Mouse (Mus musculus): ENCODE results near the gene Ccm2l. TPM values are rescaled to one million over a fixed set of nuclear protein-coding genes. Genes with fewer than 3 reads are reported as not detected.
A peak's percentile ranks its signal among the peaks of the same experiment; 100 is the strongest.

Ccm2l gene
- polyA plus RNA-seq, 1 experiment from 2014 or later = not detected

DNA sequence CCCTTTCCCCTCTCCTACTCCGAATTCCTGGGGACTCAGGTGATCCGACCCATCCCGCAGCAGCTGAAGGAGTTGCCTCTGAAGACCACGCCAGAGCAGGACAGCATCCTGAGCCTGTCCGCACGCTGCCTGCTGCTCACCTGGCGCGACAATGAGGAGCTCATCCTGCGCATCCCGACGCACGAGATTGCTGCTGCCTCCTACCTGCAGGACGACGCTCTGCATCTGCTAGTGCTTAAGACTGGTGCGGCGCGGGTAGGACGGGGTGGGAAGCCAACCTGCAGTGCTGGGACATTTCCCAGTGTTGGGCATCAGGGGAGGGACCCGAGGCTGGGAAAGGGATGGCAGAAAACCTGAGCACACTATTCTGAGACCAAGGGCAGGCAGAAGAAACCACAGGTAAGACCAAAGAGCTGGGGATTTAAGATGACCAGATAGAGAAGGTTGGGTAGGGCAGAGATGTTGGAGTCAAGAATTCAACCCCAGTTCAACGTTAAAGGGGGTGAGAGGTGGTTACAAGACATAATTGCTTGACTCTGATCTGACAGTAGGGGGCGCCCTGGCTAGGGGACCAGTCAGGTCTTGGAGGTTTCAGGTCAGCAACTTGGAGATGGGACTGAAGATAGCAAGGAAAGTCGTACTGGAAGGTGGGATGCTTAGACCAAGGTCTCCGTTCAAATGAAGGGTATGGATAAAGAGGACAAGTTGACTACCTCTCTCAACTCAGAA lies 5.2 kb downstream of the Ccm2l start:
- Histone ChIP-seq H3K79me2 (ENCODE audit: inconsistent target) (no peaks in the 10 kb centered on the region), H3K4me3 (ENCODE audit: inconsistent target) (no peak overlapping the region), H3K27ac (no peak overlapping the region), H3K36me3 (ENCODE audit: inconsistent target) (no peaks in the 10 kb centered on the region)
- 90% methylated on average over 23 of the region's 23 CpGs for WGBS (ENCODE audit: missing documents)

DNA sequence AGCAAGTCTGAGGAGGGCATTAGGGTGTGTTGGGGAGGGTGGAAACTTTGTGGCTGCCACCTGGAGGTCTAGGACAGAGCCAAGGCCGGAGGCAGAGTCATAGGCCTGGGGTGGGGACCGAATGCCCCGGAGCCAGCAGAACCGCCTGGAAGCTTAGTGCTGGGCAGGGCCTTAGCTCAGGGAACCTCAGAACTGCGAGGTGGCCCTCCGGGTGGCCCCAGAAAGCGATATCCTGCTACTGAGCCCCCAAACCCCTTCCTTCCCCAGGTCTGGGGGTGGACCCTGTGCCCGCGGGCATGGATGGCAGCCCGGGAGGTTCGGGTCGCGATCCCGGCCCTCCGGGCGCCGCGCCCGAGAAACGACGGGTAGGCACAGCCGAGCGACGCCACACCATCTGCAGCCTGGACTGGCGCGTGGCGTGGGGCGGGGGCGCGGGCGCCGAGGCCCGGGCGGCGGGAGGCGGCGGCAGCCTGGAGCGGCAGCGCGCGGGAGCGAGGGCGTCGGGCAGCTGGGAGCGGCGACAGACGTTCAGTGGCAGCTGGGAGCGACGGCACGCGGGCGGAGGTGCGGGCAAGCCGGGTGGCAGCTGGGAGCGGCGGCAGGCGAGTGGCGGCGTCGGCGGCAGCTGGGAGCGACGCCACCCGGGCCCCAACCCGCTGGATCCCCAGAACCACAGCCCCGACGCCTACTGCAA lies 5.9 kb downstream of the Ccm2l start:
- H3K4me3 ChIP-seq (ENCODE audit: inconsistent target) = no peak overlapping the region
- H3K79me2 ChIP-seq (ENCODE audit: inconsistent target) = no peaks in the 10 kb centered on the region
- 96% methylated on average over 34 of the region's 67 CpGs for WGBS (ENCODE audit: missing documents)
- H3K36me3 ChIP-seq (ENCODE audit: inconsistent target) = no peaks in the 10 kb centered on the region
- H3K27ac ChIP-seq = no peak overlapping the region

DNA sequence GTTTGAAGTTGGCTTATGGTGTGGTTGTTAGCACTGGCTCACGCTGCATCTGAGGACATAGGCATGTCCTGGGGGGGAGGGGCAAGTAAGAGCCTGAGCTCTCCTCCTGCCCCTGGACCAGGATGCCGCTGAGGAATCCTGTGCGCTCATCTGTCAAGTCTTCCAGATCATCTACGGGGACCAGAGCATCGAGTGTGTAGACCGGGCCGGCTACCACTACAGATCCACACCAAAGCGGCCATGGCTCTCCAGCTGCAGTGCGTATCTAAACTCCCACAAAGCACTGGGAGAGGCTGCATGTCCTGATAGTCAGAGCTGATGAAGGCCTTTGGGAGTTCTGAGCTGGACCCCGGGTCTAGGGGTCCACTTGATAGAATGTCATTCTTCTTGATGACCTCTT lies 8.9 kb downstream of the Ccm2l start:
- Histone ChIP-seq H3K4me3 (ENCODE audit: inconsistent target) (no peak overlapping the region), H3K27ac (no peak overlapping the region), H3K36me3 (ENCODE audit: inconsistent target) (no peaks in the 10 kb centered on the region), H3K79me2 (ENCODE audit: inconsistent target) (no peaks in the 10 kb centered on the region)
- WGBS (ENCODE audit: missing documents) = 95% methylated on average over 10 of the region's 10 CpGs

DNA sequence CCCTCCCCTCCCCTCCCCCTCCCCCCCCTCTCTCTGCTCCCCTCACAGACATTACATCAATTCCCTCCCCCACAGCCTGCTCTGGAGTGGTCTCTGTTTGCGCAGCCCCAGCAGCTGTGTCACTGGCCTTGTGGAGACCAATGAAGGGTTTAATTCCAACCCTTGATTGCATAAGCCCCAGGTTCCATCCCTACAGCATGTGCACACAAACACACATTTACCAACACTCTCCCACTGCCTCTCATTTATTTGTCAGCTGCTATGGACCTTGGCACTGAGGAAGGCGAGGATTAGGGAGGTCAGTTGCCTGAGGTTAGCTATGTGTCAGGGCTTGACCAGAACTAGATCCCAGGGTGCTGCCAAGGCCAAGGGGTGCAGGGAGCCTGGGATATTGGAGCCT lies 10.2 kb downstream of the Ccm2l start:
- Histone ChIP-seq H3K27ac (no peak overlapping the region), H3K4me3 (ENCODE audit: inconsistent target) (no peak overlapping the region), H3K79me2 (ENCODE audit: inconsistent target) (no peaks in the 10 kb centered on the region), H3K36me3 (ENCODE audit: inconsistent target) (no peaks in the 10 kb centered on the region)
- WGBS (ENCODE audit: missing documents) = 47% methylated on average over 2 of the region's 2 CpGs

DNA sequence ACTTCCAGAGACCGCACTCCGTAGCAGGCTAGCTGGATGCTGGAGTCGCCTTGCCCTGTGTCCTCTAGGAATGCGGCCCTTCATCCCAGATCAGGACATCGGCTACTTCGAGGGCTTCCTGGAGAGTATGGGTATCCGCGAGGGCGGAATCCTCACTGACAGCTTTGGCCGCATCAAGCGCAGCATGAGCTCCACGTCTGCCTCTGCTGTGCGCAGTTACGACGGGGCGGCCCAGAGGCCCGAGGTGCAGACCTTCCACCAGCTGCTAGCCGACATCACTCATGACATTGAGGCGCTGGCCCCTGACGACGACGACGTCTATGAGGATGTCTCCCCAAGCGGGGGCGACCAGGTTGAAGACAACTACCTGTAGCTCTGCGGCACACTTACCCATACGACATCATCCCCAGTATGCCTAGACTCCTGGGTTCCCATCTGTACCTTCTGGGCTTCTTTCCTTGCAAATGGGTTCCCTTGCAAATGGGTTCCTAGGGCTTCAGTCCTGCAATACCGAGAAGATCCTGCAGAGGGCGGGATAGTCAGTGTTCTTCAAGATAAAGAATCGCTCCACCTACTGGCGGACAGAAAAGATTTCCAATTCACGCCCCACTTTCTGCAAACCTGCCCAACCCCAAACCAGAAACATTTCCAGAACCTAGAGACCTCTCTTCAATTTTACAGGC lies 15.2 kb downstream of the Ccm2l start:
- H3K27ac ChIP-seq = no peak overlapping the region
- no peak overlapping the region for H3K4me3 ChIP-seq (ENCODE audit: inconsistent target)
- WGBS (ENCODE audit: missing documents) = 71% methylated on average over 32 of the region's 32 CpGs
- no peaks in the 10 kb centered on the region for H3K79me2 ChIP-seq (ENCODE audit: inconsistent target)
- no peaks in the 10 kb centered on the region for H3K36me3 ChIP-seq (ENCODE audit: inconsistent target)

DNA sequence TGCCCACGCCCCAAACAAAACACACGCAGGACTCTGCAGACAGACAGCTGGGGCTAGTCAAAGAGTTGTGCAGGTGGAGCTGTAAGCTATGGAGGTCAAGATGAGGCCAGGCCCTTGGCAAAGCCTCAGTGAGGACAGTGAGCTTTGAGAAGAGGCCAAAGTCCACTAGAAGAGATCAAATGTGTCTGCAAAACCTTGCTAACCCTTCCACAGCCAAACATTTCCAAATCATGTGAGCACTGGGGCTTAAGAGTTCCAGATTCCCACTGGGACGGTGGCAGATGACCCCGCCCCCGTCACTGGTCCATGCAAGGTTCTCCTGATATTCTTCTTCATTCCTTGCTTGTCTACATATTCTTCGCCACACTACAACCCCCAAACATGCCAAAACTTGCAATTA lies 16.1 kb downstream of the Ccm2l start:
- H3K79me2 ChIP-seq (ENCODE audit: inconsistent target) = no peaks in the 10 kb centered on the region
- H3K27ac ChIP-seq = no peak overlapping the region
- 55% methylated on average over 3 of the region's 6 CpGs for WGBS (ENCODE audit: missing documents)
- H3K36me3 ChIP-seq (ENCODE audit: inconsistent target) = no peaks in the 10 kb centered on the region
- H3K4me3 ChIP-seq (ENCODE audit: inconsistent target) = no peak overlapping the region

DNA sequence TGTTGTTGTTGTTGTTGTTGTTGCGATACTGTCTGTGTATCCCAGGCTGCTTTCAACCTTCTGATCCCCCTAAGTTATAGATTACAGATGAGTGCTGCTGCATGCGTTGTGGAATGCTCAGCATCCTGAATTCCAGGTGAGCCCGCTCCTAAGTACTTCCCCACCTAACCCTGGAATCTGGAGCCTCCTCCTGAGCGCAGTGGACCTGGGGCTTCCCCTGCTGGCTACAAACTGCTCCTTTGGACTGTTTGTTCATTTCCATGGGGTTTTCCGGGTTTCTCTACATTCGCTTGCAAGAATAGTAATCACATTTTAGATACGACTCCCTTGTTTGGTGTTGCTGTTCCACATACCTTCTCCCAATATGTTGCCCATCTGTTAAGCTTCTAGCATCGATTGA lies 17.5 kb downstream of the Ccm2l start:
- 95% methylated on average over 8 of the region's 8 CpGs for WGBS (ENCODE audit: missing documents)
- H3K27ac ChIP-seq = peak overlapping the region; percentile 88
- no peaks in the 10 kb centered on the region for H3K36me3 ChIP-seq (ENCODE audit: inconsistent target)
- H3K79me2 ChIP-seq (ENCODE audit: inconsistent target) = no peaks in the 10 kb centered on the region
- H3K4me3 ChIP-seq (ENCODE audit: inconsistent target) = no peak overlapping the region

DNA sequence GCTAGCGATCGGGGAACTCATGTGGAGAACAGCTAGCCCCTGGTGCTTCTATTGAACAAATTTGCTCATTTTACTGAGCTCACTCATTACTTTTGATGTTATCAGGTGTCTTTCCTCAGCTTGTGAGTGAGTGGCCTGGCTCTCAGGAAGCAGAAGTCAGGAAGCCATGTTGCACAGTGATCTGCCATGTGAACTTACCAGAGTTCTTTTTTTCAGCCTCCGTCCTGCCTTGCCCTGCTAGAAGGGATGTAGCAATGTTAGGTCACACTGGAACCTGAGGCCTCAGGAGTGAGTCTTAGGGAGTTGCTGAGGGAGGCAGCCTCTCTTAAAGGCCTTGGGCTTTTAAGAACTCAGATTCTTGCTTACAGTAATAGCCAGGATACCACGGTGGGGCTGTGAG lies 18.1 kb downstream of the Ccm2l start:
- H3K4me3 ChIP-seq (ENCODE audit: inconsistent target) = no peak overlapping the region
- no peaks in the 10 kb centered on the region for H3K79me2 ChIP-seq (ENCODE audit: inconsistent target)
- WGBS (ENCODE audit: missing documents) = 60% methylated on average over 4 of the region's 4 CpGs
- H3K27ac ChIP-seq = peak overlapping the region; percentile 88
- H3K36me3 ChIP-seq (ENCODE audit: inconsistent target) = no peaks in the 10 kb centered on the region

DNA sequence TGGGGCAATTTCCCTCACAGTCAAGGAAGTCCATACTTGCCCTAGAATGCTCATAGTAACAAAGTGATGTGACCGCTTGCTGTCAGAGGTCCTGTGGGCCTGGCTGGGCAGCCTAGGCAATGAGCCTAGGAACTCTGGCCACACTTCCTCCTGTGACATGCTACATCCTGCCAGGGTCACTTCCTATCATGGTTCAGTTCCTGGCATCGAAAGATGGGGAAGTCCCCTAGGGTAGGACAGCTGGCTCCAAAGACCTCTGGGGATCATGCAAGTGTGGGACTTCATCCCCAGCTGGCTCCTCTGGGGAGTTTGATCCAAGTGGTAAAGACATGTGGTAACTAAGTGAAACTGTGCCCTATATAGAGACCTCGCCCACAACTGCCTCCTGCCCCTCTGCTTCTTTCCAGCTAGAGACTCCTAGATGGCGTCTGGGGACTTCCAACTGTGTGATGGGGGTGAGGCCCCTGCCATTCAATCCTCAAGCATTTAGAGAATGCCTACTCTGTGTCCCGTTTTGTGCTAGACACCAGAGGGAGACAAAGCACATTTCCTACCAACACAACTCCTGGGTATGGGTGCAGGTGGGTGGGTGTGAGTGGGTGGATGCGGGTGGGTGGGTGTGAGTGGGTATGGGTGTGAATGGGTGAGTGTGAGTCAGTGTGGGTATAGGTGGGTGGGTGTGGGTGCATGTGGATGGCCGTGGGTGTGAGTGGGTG lies 18.7 kb downstream of the Ccm2l start:
- 23% methylated on average over 5 of the region's 7 CpGs for WGBS (ENCODE audit: missing documents)
- H3K4me3 ChIP-seq (ENCODE audit: inconsistent target) = no peak overlapping the region
- no peaks in the 10 kb centered on the region for H3K36me3 ChIP-seq (ENCODE audit: inconsistent target)
- H3K27ac ChIP-seq = peak overlapping the region; percentile 88
- H3K79me2 ChIP-seq (ENCODE audit: inconsistent target) = no peaks in the 10 kb centered on the region

DNA sequence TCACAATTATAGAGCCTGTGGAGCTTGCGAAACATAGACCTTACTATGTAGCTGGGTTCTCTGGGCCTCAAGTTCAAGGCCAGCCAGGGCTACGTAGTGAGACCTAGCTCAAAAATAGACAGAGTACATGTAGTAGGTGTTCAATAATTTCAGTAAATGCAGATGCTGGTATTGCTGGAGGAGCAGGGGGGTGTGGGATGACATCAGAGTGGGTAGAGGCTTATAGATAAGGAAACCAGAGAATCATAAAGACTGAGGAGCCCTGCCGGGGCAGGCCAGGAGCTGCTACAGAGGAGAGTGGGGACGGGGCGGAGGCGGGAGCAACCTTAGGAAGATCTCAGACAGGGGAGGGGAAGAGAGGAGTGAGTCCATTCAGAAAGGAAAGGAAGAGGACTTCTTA lies 19.8 kb downstream of the Ccm2l start:
- H3K79me2 ChIP-seq (ENCODE audit: inconsistent target) = no peaks in the 10 kb centered on the region
- H3K4me3 ChIP-seq (ENCODE audit: inconsistent target) = no peak overlapping the region
- H3K36me3 ChIP-seq (ENCODE audit: inconsistent target) = no peaks in the 10 kb centered on the region
- WGBS (ENCODE audit: missing documents) = 97% methylated on average over 6 of the region's 6 CpGs
- H3K27ac ChIP-seq = no peak overlapping the region

DNA sequence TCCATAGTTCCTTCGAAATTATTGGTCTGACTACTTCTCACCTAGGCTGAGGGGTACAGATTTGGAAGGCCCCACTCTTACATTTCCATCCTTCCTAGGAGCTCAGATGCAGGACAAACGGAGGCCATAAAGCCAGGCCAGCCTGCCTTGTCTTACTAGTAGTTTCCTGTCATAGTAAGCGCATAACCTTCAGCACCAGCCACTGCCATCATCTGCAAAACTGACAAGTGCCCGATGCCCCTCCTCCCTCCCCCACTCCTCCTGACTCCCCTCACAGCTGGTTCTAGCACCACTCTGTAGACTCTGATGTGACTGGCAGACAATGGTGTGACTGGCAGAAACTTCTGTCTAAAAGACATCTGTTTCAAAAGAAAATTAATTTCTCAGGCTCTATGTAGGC lies 20.4 kb downstream of the Ccm2l start:
- Histone ChIP-seq H3K79me2 (ENCODE audit: inconsistent target) (no peaks in the 10 kb centered on the region), H3K36me3 (ENCODE audit: inconsistent target) (no peaks in the 10 kb centered on the region), H3K27ac (no peak overlapping the region), H3K4me3 (ENCODE audit: inconsistent target) (no peak overlapping the region)
- 100% methylated on average over 1 of the region's 4 CpGs for WGBS (ENCODE audit: missing documents)

DNA sequence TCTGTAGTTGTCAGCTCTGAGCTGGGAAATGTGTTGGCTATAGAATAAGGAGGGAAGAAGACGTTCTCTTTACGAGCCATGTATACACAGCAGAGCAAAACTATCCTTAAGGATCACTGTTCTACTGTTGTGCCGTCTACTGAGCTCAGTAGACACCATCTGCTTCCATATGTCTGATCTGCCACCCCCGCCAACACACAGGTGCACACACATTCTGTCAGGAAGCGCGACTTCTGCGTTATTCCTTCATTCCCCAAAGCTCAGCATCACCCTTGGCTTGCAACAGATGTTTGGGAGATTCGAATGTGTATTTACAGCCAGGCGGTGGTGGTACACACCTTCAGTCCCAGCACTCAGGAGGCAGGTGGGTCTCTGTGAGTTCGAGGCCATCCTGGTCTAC lies 21.3 kb downstream of the Ccm2l start:
- 94% methylated on average over 10 of the region's 10 CpGs for WGBS (ENCODE audit: missing documents)
- Histone ChIP-seq H3K4me3 (ENCODE audit: inconsistent target) (no peak overlapping the region), H3K79me2 (ENCODE audit: inconsistent target) (no peaks in the 10 kb centered on the region), H3K27ac (no peak overlapping the region), H3K36me3 (ENCODE audit: inconsistent target) (no peaks in the 10 kb centered on the region)

DNA sequence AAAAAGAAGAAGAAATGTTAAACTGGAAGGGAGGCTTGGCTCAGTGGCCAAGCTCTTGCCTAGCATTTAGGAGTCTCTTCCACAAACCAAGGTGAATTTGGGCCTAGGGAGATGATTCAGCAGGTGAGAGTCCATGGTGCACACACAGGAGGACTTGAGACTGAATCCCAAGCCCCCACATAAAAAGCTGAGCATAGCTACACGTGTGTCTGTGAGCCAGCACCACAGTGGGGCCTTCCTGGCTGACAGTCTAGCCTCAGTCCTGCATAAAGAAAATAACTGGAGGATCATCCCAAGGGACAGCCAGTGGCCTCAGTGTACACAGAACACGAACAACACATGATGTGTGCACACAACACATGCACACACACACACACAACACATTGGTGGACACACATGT lies 23.6 kb downstream of the Ccm2l start:
- no peaks in the 10 kb centered on the region for H3K36me3 ChIP-seq (ENCODE audit: inconsistent target)
- H3K27ac ChIP-seq = peak overlapping the region; percentile 89
- no peak overlapping the region for H3K4me3 ChIP-seq (ENCODE audit: inconsistent target)
- 83% methylated on average over 2 of the region's 2 CpGs for WGBS (ENCODE audit: missing documents)
- H3K79me2 ChIP-seq (ENCODE audit: inconsistent target) = no peaks in the 10 kb centered on the region

DNA sequence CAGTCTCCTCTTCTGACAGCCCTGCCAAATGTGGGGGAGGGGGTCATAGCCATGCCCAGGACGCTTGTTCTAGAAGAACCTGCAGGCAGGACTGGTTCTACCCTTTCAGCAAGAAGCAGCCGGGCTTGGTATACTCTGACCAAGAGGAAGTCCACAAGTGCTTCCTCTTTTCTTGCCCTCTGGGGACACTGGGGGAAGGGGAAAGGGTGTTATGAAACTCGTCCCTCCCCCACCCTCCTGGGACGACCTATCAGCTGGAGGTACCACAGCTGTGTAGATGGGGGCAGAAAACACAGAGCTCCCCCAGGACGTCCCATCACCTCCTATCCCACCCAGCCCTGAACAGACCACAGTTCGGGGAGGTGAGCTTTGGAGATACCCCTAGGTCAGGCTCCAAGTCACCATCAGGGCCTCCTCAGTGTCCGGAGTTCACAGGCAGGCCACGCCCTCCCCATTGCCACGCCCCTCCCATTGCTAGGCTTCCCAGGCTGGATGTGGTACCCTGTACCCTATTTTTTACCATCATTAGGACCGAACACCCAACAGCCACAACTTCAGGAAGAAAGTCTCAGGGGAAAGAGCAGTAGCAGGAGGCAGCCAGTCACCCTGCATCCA lies 24.9 kb downstream of the Ccm2l start:
- H3K4me3 ChIP-seq (ENCODE audit: inconsistent target) = peak overlapping the region; percentile 20; the same call in 1 of the 2 replicates

More for the DNA sequence above, 24.9 kb downstream of the Ccm2l start:
- peak overlapping the region; percentile 89 for H3K27ac ChIP-seq
- WGBS (ENCODE audit: missing documents) = 2% methylated on average over 9 of the region's 10 CpGs
- H3K79me2 ChIP-seq (ENCODE audit: inconsistent target) = no peaks in the 10 kb centered on the region
- H3K36me3 ChIP-seq (ENCODE audit: inconsistent target) = no peaks in the 10 kb centered on the region
